Mouse (Mus musculus): ENCODE measurements at regions not wholly inside any gene's neighbourhood (a gene's known extent, or its start where the extent isn't known, plus 50 kb on each side); places are given as distances from the start of the nearest gene placed in this dataset.

- H3K27me3 ChIP-seq (replicated peaks) = peaks cover 25% of the 10 kb centered on the region
- H3K9ac ChIP-seq (replicated peaks) = peak overlapping the region; percentile 36; the same call in 1 of the 2 replicates
- no peaks in the 10 kb centered on the region for H3K9me3 ChIP-seq (replicated peaks)
- WGBS = 10% methylated on average over 28 of the region's 28 CpGs
- H3K27ac ChIP-seq (replicated peaks) = peak overlapping the region; percentile 62
- ATAC-seq (ENCODE audit: low FRiP score) = peak; percentile 29; the same call in 1 of the 2 replicates
- no peaks in the 10 kb centered on the region for H3K36me3 ChIP-seq
- H3K4me1 ChIP-seq = peaks cover 22% of the 10 kb centered on the region
- peak overlapping the region; percentile 57 for H3K4me2 ChIP-seq
- H3K4me3 ChIP-seq (replicated peaks) = peak overlapping the region; percentile 29
Observed at GRCm38 (mm10) chr16:29838981-29839661, 225.1 kb upstream of the Hes1 start.

- 11% methylated on average over 6 of the region's 6 CpGs for WGBS
- Histone ChIP-seq H3K9ac (replicated peaks) (0 out of 2 replicates have a peak overlapping the region, but pooled peaks have one; percentile 36), H3K4me1 (peaks cover 22% of the 10 kb centered on the region), H3K4me3 (replicated peaks) (peak overlapping the region; percentile 29), H3K4me2 (peak overlapping the region; percentile 57), H3K27me3 (replicated peaks) (peaks cover 29% of the 10 kb centered on the region), H3K9me3 (replicated peaks) (no peaks in the 10 kb centered on the region), H3K27ac (replicated peaks) (peak overlapping the region; percentile 62; the same call in 1 of the 2 replicates), H3K36me3 (no peaks in the 10 kb centered on the region)
- 0 out of 2 replicates have a peak, but pooled peaks have one; percentile 9 for ATAC-seq (ENCODE audit: low FRiP score)
Observed at GRCm38 (mm10) chr16:29839662-29840001, 224.6 kb upstream of the Hes1 start.

DNA sequence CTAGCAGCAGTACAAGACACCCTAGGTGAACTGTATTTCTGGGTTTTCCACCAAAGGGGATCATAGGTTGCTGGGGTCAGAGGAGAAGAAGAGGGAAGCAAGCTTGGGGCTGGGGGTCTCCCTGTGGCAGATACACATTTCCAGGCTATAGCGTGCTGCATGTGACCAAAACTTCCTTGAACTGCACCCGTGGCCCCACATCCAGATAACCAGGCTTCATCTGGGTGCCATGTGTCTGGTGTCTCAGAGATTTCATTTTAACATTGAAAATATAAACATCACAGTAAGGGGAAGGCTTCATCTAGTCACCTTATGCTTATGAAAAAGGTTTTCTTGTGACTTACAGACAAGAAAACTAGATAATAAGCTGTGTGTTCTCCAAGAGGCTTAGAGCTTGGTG lies 223.8 kb upstream of the Hes1 start:
- H3K27me3 ChIP-seq (replicated peaks) = peaks cover 29% of the 10 kb centered on the region
- WGBS = 70% methylated on average over 2 of the region's 2 CpGs

GRCm38 (mm10) chr16:29841132-29841531 lies 223.1 kb upstream of the Hes1 start:
- Histone ChIP-seq H3K4me1 (peaks cover 27% of the 10 kb centered on the region), H3K9ac (replicated peaks) (no peak overlapping the region)

More for the DNA sequence above, 223.8 kb upstream of the Hes1 start:
- no peak overlapping the region for H3K4me3 ChIP-seq (replicated peaks)
- no peaks in the 10 kb centered on the region for H3K9me3 ChIP-seq (replicated peaks)
- H3K4me1 ChIP-seq = peaks cover 25% of the 10 kb centered on the region
- no peak overlapping the region for H3K9ac ChIP-seq (replicated peaks)
- ATAC-seq (ENCODE audit: low FRiP score) = no peak
- H3K4me2 ChIP-seq = no peak overlapping the region
- no peak overlapping the region for H3K27ac ChIP-seq (replicated peaks)
- H3K36me3 ChIP-seq = no peaks in the 10 kb centered on the region

DNA sequence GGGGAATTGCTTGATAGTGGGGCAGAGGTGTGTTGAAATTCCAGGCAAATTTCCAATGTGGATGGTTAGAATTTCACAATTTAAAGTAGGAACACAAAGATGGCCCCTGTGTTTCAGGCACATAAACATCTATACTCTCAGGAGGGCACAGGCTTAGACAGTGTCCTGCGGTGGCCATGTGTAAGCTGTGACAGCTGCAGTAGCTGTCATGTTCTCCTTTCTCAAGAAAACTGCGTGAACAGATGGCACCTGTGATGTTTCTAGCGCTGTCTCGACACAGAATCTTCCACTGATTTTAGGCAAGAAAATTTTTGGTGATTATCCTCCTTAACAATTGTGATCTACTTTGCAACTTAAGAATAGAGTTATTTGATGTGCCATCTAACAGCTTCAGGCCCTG lies 222.1 kb upstream of the Hes1 start:
- Histone ChIP-seq H3K27me3 (replicated peaks) (peaks cover 30% of the 10 kb centered on the region), H3K4me3 (replicated peaks) (no peak overlapping the region), H3K4me1 (peaks cover 24% of the 10 kb centered on the region), H3K27ac (replicated peaks) (no peak overlapping the region), H3K9me3 (replicated peaks) (no peaks in the 10 kb centered on the region), H3K9ac (replicated peaks) (no peak overlapping the region), H3K4me2 (no peak overlapping the region), H3K36me3 (no peaks in the 10 kb centered on the region)
- ATAC-seq (ENCODE audit: low FRiP score) = no peak
- whole genome bisulfite sequencing = 92% methylated on average over 4 of the region's 4 CpGs

More at GRCm38 (mm10) chr16:29841132-29841531, 223.1 kb upstream of the Hes1 start:
- H3K27ac ChIP-seq (replicated peaks) = no peak overlapping the region
- peaks cover 29% of the 10 kb centered on the region for H3K27me3 ChIP-seq (replicated peaks)
- WGBS = 41% methylated on average over 4 of the region's 4 CpGs
- no peaks in the 10 kb centered on the region for H3K36me3 ChIP-seq
- H3K9me3 ChIP-seq (replicated peaks) = no peaks in the 10 kb centered on the region
- no peak for ATAC-seq (ENCODE audit: low FRiP score)
- no peak overlapping the region for H3K4me3 ChIP-seq (replicated peaks)
- no peak overlapping the region for H3K4me2 ChIP-seq

GRCm38 (mm10) chr16:29843490-29843889 lies 220.7 kb upstream of the Hes1 start:
- Histone ChIP-seq H3K4me2 (no peak overlapping the region), H3K9me3 (replicated peaks) (no peaks in the 10 kb centered on the region), H3K36me3 (no peaks in the 10 kb centered on the region), H3K27me3 (replicated peaks) (peaks cover 27% of the 10 kb centered on the region), H3K4me1 (peaks cover 17% of the 10 kb centered on the region), H3K27ac (replicated peaks) (no peak overlapping the region), H3K9ac (replicated peaks) (no peak overlapping the region), H3K4me3 (replicated peaks) (no peak overlapping the region)
- no peak for ATAC-seq (ENCODE audit: low FRiP score)
- 85% methylated on average over 7 of the region's 7 CpGs for WGBS

GRCm38 (mm10) chr16:29844706-29845596 lies 219.2 kb upstream of the Hes1 start:
- H3K27me3 ChIP-seq (replicated peaks) = peaks cover 27% of the 10 kb centered on the region
- ATAC-seq (ENCODE audit: low FRiP score) = no peak
- 26% methylated on average over 11 of the region's 12 CpGs for WGBS

DNA sequence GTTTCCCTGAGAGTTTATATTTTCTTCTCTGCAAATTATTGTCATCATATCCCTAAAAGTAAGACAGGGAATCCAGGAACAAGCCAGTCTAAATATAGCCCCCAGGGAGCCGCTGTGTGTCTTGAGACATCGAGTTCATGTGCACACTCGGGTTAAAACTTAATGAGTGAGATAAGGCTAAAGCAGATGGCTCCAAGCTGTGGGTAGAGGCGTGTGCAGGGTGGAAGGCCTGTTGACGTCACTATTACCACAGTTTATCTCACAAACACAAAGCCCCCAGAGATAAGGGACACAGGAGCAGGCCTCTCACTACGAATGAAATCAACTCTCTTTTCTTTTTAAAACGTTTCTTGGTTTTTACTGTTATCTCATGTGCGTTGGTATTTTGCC lies 218.6 kb upstream of the Hes1 start:
- 48% methylated on average over 8 of the region's 8 CpGs for WGBS
- Histone ChIP-seq H3K9me3 (replicated peaks) (no peaks in the 10 kb centered on the region), H3K4me3 (replicated peaks) (no peak overlapping the region), H3K4me2 (no peak overlapping the region), H3K36me3 (no peaks in the 10 kb centered on the region), H3K9ac (replicated peaks) (no peak overlapping the region), H3K4me1 (peaks cover 5% of the 10 kb centered on the region; the same call in 1 of the 2 replicates), H3K27ac (replicated peaks) (no peak overlapping the region), H3K27me3 (replicated peaks) (peaks cover 22% of the 10 kb centered on the region)
- no peak for ATAC-seq (ENCODE audit: low FRiP score)

More at GRCm38 (mm10) chr16:29844706-29845596, 219.2 kb upstream of the Hes1 start:
- Histone ChIP-seq H3K27ac (replicated peaks) (no peak overlapping the region), H3K9me3 (replicated peaks) (no peaks in the 10 kb centered on the region), H3K9ac (replicated peaks) (no peak overlapping the region), H3K4me2 (no peak overlapping the region), H3K36me3 (no peaks in the 10 kb centered on the region), H3K4me1 (peaks cover 5% of the 10 kb centered on the region; the same call in 1 of the 2 replicates), H3K4me3 (replicated peaks) (no peak overlapping the region)

- Histone ChIP-seq H3K4me3 (replicated peaks) (no peak overlapping the region), H3K9me3 (replicated peaks) (no peaks in the 10 kb centered on the region), H3K36me3 (no peaks in the 10 kb centered on the region), H3K9ac (replicated peaks) (no peak overlapping the region), H3K27ac (replicated peaks) (no peak overlapping the region), H3K27me3 (replicated peaks) (peaks cover 21% of the 10 kb centered on the region), H3K4me1 (peaks cover 5% of the 10 kb centered on the region; the same call in 1 of the 2 replicates), H3K4me2 (no peak overlapping the region)
- 45% methylated on average over 1 of the region's 1 CpGs for WGBS
- no peak for ATAC-seq (ENCODE audit: low FRiP score)
Observed at GRCm38 (mm10) chr16:29847059-29847458, 217.1 kb upstream of the Hes1 start.

GRCm38 (mm10) chr16:29847734-29848133 lies 216.4 kb upstream of the Hes1 start:
- WGBS = 85% methylated on average over 4 of the region's 4 CpGs
- Histone ChIP-seq H3K27me3 (replicated peaks) (peaks cover 20% of the 10 kb centered on the region), H3K36me3 (no peaks in the 10 kb centered on the region), H3K4me1 (peaks cover 5% of the 10 kb centered on the region; the same call in 1 of the 2 replicates), H3K9ac (replicated peaks) (no peak overlapping the region), H3K4me2 (no peak overlapping the region), H3K27ac (replicated peaks) (no peak overlapping the region), H3K4me3 (replicated peaks) (no peak overlapping the region), H3K9me3 (replicated peaks) (no peaks in the 10 kb centered on the region)
- no peak for ATAC-seq (ENCODE audit: low FRiP score)

- Histone ChIP-seq H3K4me3 (replicated peaks) (no peak overlapping the region), H3K9me3 (replicated peaks) (no peaks in the 10 kb centered on the region), H3K4me2 (no peak overlapping the region), H3K27me3 (replicated peaks) (peaks cover 18% of the 10 kb centered on the region), H3K36me3 (no peaks in the 10 kb centered on the region), H3K9ac (replicated peaks) (no peak overlapping the region), H3K4me1 (peaks cover 5% of the 10 kb centered on the region; the same call in 1 of the 2 replicates), H3K27ac (replicated peaks) (no peak overlapping the region)
- WGBS = 83% methylated on average over 12 of the region's 12 CpGs
- ATAC-seq (ENCODE audit: low FRiP score) = no peak
Observed at GRCm38 (mm10) chr16:29848527-29848926, 215.7 kb upstream of the Hes1 start.

Measured in neural tube, embryonic 15.5 days (tissue).